Mouse (Mus musculus): ENCODE results near the gene Glipr1l2. TPM values are rescaled to one million over a fixed set of nuclear protein-coding genes. Genes with fewer than 3 reads are reported as not detected.

The Glipr1l2 gene
- total and polyA plus RNA-seq, 2 experiments = not detected

GRCm38 (mm10) chr10:112138050-112138870 lies 55.1 kb downstream of the Glipr1l2 start:
- Histone ChIP-seq H3K36me3 (ENCODE audit: control insufficient read depth, insufficient read depth, low read length) (no peaks in the 10 kb centered on the region), H3K4me3 (ENCODE audit: insufficient read depth, low read depth, low read length) (no peak overlapping the region), H3K27me3 (ENCODE audit: control insufficient read depth, insufficient read depth, low read length) (no peaks in the 10 kb centered on the region), H3K79me2 (ENCODE audit: control insufficient read depth, insufficient read depth, low read length) (no peaks in the 10 kb centered on the region), H3K27ac (replicated peaks; ENCODE audit: insufficient read depth, low read depth, low read length) (no peak overlapping the region), H3K9ac (ENCODE audit: low read depth, low read length) (no peak overlapping the region), H3K4me1 (ENCODE audit: control insufficient read depth, insufficient read depth, low read length) (no peaks in the 10 kb centered on the region)
- WGBS = 32% methylated on average over 9 of the region's 9 CpGs
- TF ChIP-seq CTCF (IDR thresholded peaks at IDR 0.05; ENCODE audit: low read depth, low read length) = no peak
- no peak for TF ChIP-seq POLR2A (IDR thresholded peaks at IDR 0.05; ENCODE audit: extremely low read depth, insufficient read depth, low read length)
- peak; percentile 18 for DNase-seq (ENCODE audit: extremely low read depth, low read depth, low spot score)

GRCm38 (mm10) chr10:112138871-112139430 lies 55.8 kb downstream of the Glipr1l2 start:
- no peak overlapping the region for H3K4me3 ChIP-seq (ENCODE audit: insufficient read depth, low read depth, low read length)
- H3K36me3 ChIP-seq (ENCODE audit: control insufficient read depth, insufficient read depth, low read length) = no peaks in the 10 kb centered on the region
- no peaks in the 10 kb centered on the region for H3K79me2 ChIP-seq (ENCODE audit: control insufficient read depth, insufficient read depth, low read length)
- no peaks in the 10 kb centered on the region for H3K27me3 ChIP-seq (ENCODE audit: control insufficient read depth, insufficient read depth, low read length)
- no peak for TF ChIP-seq CTCF (IDR thresholded peaks at IDR 0.05; ENCODE audit: low read depth, low read length)
- no peak for TF ChIP-seq POLR2A (IDR thresholded peaks at IDR 0.05; ENCODE audit: extremely low read depth, insufficient read depth, low read length)
- H3K27ac ChIP-seq (replicated peaks; ENCODE audit: insufficient read depth, low read depth, low read length) = no peak overlapping the region
- no peaks in the 10 kb centered on the region for H3K4me1 ChIP-seq (ENCODE audit: control insufficient read depth, insufficient read depth, low read length)
- H3K9ac ChIP-seq (ENCODE audit: low read depth, low read length) = no peak overlapping the region
- WGBS = 49% methylated on average over 6 of the region's 6 CpGs
- DNase-seq (ENCODE audit: extremely low read depth, low read depth, low spot score) = no peak

GRCm38 (mm10) chr10:112139834-112140233 lies 56.7 kb downstream of the Glipr1l2 start:
- no peak overlapping the region for H3K9ac ChIP-seq (ENCODE audit: low read depth, low read length)
- H3K4me3 ChIP-seq (ENCODE audit: insufficient read depth, low read depth, low read length) = no peak overlapping the region
- WGBS = 38% methylated on average over 2 of the region's 2 CpGs
- H3K36me3 ChIP-seq (ENCODE audit: control insufficient read depth, insufficient read depth, low read length) = no peaks in the 10 kb centered on the region
- H3K79me2 ChIP-seq (ENCODE audit: control insufficient read depth, insufficient read depth, low read length) = no peaks in the 10 kb centered on the region
- DNase-seq (ENCODE audit: extremely low read depth, low read depth, low spot score) = peak; percentile 24
- no peaks in the 10 kb centered on the region for H3K4me1 ChIP-seq (ENCODE audit: control insufficient read depth, insufficient read depth, low read length)
- H3K27me3 ChIP-seq (ENCODE audit: control insufficient read depth, insufficient read depth, low read length) = no peaks in the 10 kb centered on the region
- no peak overlapping the region for H3K27ac ChIP-seq (replicated peaks; ENCODE audit: insufficient read depth, low read depth, low read length)
- no peak for TF ChIP-seq POLR2A (IDR thresholded peaks at IDR 0.05; ENCODE audit: extremely low read depth, insufficient read depth, low read length)
- TF ChIP-seq CTCF (IDR thresholded peaks at IDR 0.05; ENCODE audit: low read depth, low read length) = no peak

Other genes with a start within 250 kb of the Glipr1l2 start
- 13.2 and 13.6 TPM in 2 replicates for gene Krr1, start 110.7 kb upstream of the Glipr1l2 start, total RNA-seq (2014; rRNA removed)
- 2.6 and 3.0 TPM in 2 replicates for gene Krr1, start 110.7 kb upstream of the Glipr1l2 start, polyA plus RNA-seq (2012; rRNA removed)
- gene Glipr1, start 80.7 kb upstream of the Glipr1l2 start, total RNA-seq (2014; rRNA removed) = 1.0 and 3.2 TPM in 2 replicates
- 0.32 and 0.90 TPM in 2 replicates for gene Glipr1, start 80.7 kb upstream of the Glipr1l2 start, polyA plus RNA-seq (2012; rRNA removed)
- not detected in 2 replicates for gene Glipr1l1, start 23.2 kb upstream of the Glipr1l2 start, total RNA-seq (2014; rRNA removed)
- not detected in 2 replicates for gene Glipr1l1, start 23.2 kb upstream of the Glipr1l2 start, polyA plus RNA-seq (2012; rRNA removed)
- not detected in 2 replicates for gene Glipr1l3, start 77.0 kb downstream of the Glipr1l2 start, total RNA-seq (2014; rRNA removed)
- not detected in 2 replicates for gene Glipr1l3, start 77.0 kb downstream of the Glipr1l2 start, polyA plus RNA-seq (2012; rRNA removed)
- not detected in 2 replicates for gene Caps2, start 80.3 kb downstream of the Glipr1l2 start, total RNA-seq (2014; rRNA removed)
- gene Caps2, start 80.3 kb downstream of the Glipr1l2 start, polyA plus RNA-seq (2012; rRNA removed) = not detected in 2 replicates
- under 0.01 and 0.07 TPM in 2 replicates for gene Kcnc2, start 187.8 kb downstream of the Glipr1l2 start, total RNA-seq (2014; rRNA removed)
- not detected in 2 replicates for gene Kcnc2, start 187.8 kb downstream of the Glipr1l2 start, polyA plus RNA-seq (2012; rRNA removed)